In the genomic region with DNA sequence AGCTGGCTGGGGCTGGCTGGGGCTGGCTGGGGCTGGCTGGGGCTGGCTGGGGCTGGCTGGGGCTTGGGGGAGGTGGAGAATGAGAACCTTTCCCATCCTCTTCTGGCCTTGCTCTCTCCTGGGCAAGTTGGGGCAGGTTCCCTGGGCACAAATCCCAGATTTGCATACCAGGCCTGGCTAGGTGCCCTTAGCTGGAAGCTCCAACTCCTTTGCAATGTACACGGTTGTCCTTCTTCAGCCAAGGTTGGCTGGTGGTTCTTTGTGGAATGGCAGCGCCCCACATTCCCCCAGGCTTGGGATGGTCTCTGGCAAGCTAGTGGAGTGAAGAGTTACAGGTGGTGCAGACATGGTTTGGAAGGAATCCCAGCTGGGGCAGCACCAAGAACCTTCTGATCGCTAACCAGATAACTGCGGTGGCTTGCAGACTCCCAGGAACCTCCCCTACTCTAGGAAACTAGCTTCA, we compare ENCODE assay signal across 9 mouse cellular contexts.
DNase-seq lines count a peak whose midpoint lies in the region; ATAC-seq lines count a peak whose summit lies in the region.
"Had no signal": no experiment of that assay in that cellular context is flagged by ENCODE, and none has a peak within 500 bp of the region (broad histone marks: within the 10 kb centered on the region; RNA-seq: fewer than 3 reads in every experiment).

No protein-coding gene starts in this region.

- no peak overlapping the region for H3K4me2 ChIP-seq in hindbrain, embryonic 16.5 days (ENCODE audit: low read length)
- no peak overlapping the region for H3K4me2 ChIP-seq in hindbrain, embryonic 14.5 days (replicated peaks)
- H3K4me2 ChIP-seq: heart, embryonic 13.5 days had no signal

- ATAC-seq in hindbrain, embryonic 16.5 days: peak; percentile 64
- no peak for ATAC-seq in hindbrain, embryonic 14.5 days (ENCODE audit: low FRiP score)
- ATAC-seq in megakaryocyte progenitor cell, adult 5-6 weeks (replicated peaks; ENCODE audit: poor library complexity): 0 out of 2 replicates have a peak, but pooled peaks have one; percentile 20

- no peak overlapping the region for H3K27ac ChIP-seq in hindbrain, embryonic 16.5 days (ENCODE audit: low read depth, low read length)
- no peak overlapping the region for H3K27ac ChIP-seq in hindbrain, embryonic 14.5 days
- H3K27ac ChIP-seq: heart, embryonic 13.5 days had no signal

- no peaks in the 10 kb centered on the region for H3K9me3 ChIP-seq in hindbrain, embryonic 16.5 days (ENCODE audit: control insufficient read depth, low read length)
- no peaks in the 10 kb centered on the region for H3K9me3 ChIP-seq in hindbrain, embryonic 14.5 days (ENCODE audit: control insufficient read depth, low read length)
- H3K9me3 ChIP-seq: heart, embryonic 13.5 days had no signal

- DNase-seq in hindbrain, embryonic 14.5 days (ENCODE audit: low spot score): no peak
- DNase-seq in adrenal gland, postnatal 25 days: peak; percentile 30
- peak; percentile 57 for DNase-seq in gastrocnemius, postnatal 10 days
- no peak for DNase-seq in spleen, postnatal 4 days (ENCODE audit: low spot score in 2 of 2)
- DNase-seq in left cerebral cortex, postnatal 36 days (ENCODE audit: low spot score in 2 of 2): no peak
- DNase-seq in c-Kit-positive CD71-positive TER-119-positive erythroid progenitor cells, embryonic 14.5 days (ENCODE audit: low spot score): no peak

- 76% methylated on average over 4 of the region's 4 CpGs for WGBS in hindbrain, embryonic 16.5 days
- 93% methylated on average over 4 of the region's 4 CpGs for WGBS in hindbrain, embryonic 14.5 days

- H3K27me3 ChIP-seq in hindbrain, embryonic 16.5 days (replicated peaks; ENCODE audit: control insufficient read depth, insufficient read depth, low read length): no peaks in the 10 kb centered on the region
- H3K27me3 ChIP-seq in hindbrain, embryonic 14.5 days (ENCODE audit: control insufficient read depth, insufficient read depth, low read length): no peaks in the 10 kb centered on the region
- H3K27me3 ChIP-seq: heart, embryonic 13.5 days had no signal

- H3K4me3 ChIP-seq in hindbrain, embryonic 16.5 days (ENCODE audit: low read length): no peak overlapping the region
- H3K4me3 ChIP-seq in hindbrain, embryonic 14.5 days (replicated peaks; ENCODE audit: low read length): no peak overlapping the region
- H3K4me3 ChIP-seq: heart, embryonic 13.5 days had no signal

- intact Hi-C loops in left cerebral cortex, postnatal 36 days (cut with DNase I): no loop called here

- no peaks in the 10 kb centered on the region for H3K36me3 ChIP-seq in hindbrain, embryonic 16.5 days (ENCODE audit: control insufficient read depth, insufficient read depth, low read length)
- H3K36me3 ChIP-seq in hindbrain, embryonic 14.5 days (replicated peaks; ENCODE audit: control insufficient read depth, insufficient read depth): no peaks in the 10 kb centered on the region
- H3K36me3 ChIP-seq: heart, embryonic 13.5 days had no signal

- no peaks in the 10 kb centered on the region for H3K4me1 ChIP-seq in hindbrain, embryonic 16.5 days (ENCODE audit: control insufficient read depth, insufficient read depth, low read depth, low read length)
- H3K4me1 ChIP-seq in hindbrain, embryonic 14.5 days (replicated peaks; ENCODE audit: control insufficient read depth, insufficient read depth, low read length): no peaks in the 10 kb centered on the region
- H3K4me1 ChIP-seq: heart, embryonic 13.5 days had no signal

- H3K9ac ChIP-seq in hindbrain, embryonic 16.5 days (ENCODE audit: low read depth, low read length): no peak overlapping the region
- no peak overlapping the region for H3K9ac ChIP-seq in hindbrain, embryonic 14.5 days
- H3K9ac ChIP-seq: heart, embryonic 13.5 days had no signal

Comparison
In these comparisons a context has a peak if more than half of its experiments do, and no peak if none do; other contexts are left out.
1. DNase-seq: peak in adrenal gland, postnatal 25 days (single experiment) and gastrocnemius, postnatal 10 days (single experiment); none in hindbrain, embryonic 14.5 days (single experiment), spleen, postnatal 4 days (0 of 2), left cerebral cortex, postnatal 36 days (0 of 2) and c-Kit-positive CD71-positive TER-119-positive erythroid progenitor cells, embryonic 14.5 days (single experiment).